Mouse (Mus musculus) kidney, adult 9 months (tissue): ENCODE data around the gene Elp6.

ENCODE experiments used
- DNase-seq: peaks from one replicate; pipeline ENCODE4 v3.0.0; 2022

The Elp6 gene

GRCm38 (mm10) chr9:110366746-110367145 is 61.8 kb downstream of the Elp6 start:
- DNase-seq: peak; percentile 23

GRCm38 (mm10) chr9:110369860-110370259 is 64.9 kb downstream of the Elp6 start:
- DNase-seq: no peak
